In genomic region chr4:150005231-150005630, GRCm38 (mm10) we compare ENCODE assay signal across 22 mouse cellular contexts. TPM values are rescaled to one million over a fixed set of nuclear protein-coding genes. Genes with fewer than 3 reads are reported as not detected.
A peak's percentile ranks its signal among the peaks of the same experiment; 100 is the strongest.
DNase-seq lines count a peak whose midpoint lies in the region; ATAC-seq and TF ChIP-seq lines count a peak whose summit lies in the region.
"Had no signal": no experiment of that assay in that cellular context is flagged by ENCODE, and none has a peak within 500 bp of the region (broad histone marks: within the 10 kb centered on the region; RNA-seq: fewer than 3 reads in every experiment).

No protein-coding gene starts in this region.

- no peaks in the 10 kb centered on the region for H3K27me3 ChIP-seq in heart, embryonic 13.5 days (replicated peaks)
- H3K27me3 ChIP-seq in heart, postnatal 0 days (ENCODE audit: control insufficient read depth, insufficient read depth, low read length) = no peaks in the 10 kb centered on the region
- H3K27me3 ChIP-seq in heart, embryonic 10.5 days (ENCODE audit: insufficient read depth, poor library complexity, severe bottlenecking) = peaks cover under 1% of the 10 kb centered on the region; the same call in 1 of the 2 replicates
- H3K27me3 ChIP-seq: embryonic facial prominence, embryonic 15.5 days; forebrain, embryonic 15.5 days; hindbrain, embryonic 15.5 days had no signal

- no peak for TF ChIP-seq CTCF in heart, postnatal 0 days (IDR thresholded peaks at IDR 0.05; ENCODE audit: low read depth)

- peak; percentile 36 for DNase-seq in cerebellum, adult 9-11 months
- DNase-seq in cerebellum, postnatal 4 days (ENCODE audit: low spot score in 2 of 2) = no peak
- DNase-seq in heart, adult 9 months (ENCODE audit: low spot score in 2 of 2) = no peak
- peak; percentile 43 for DNase-seq in heart, postnatal 0 days (ENCODE audit: low spot score)
- no peak for DNase-seq in heart, embryonic 10.5 days (ENCODE audit: low spot score)
- peak; percentile 64 for DNase-seq in retina, postnatal 1 day
- DNase-seq in retina, embryonic 14.5 days (ENCODE audit: low spot score) = no peak
- DNase-seq: adrenal gland, postnatal 10 days; cerebellum, adult 11 months; cerebellum, postnatal 10 days; embryo, embryonic 11 days; gastrocnemius, postnatal 10 days; heart, postnatal 10 days; kidney, adult 2 months had no signal

- TF ChIP-seq EP300 in heart, postnatal 0 days (IDR thresholded peaks at IDR 0.05; ENCODE audit: low read depth) = no peak

- H3K9me3 ChIP-seq in heart, embryonic 13.5 days = 0 out of 2 replicates have a peak, but pooled peaks cover 2% of the 10 kb centered on the region
- no peaks in the 10 kb centered on the region for H3K9me3 ChIP-seq in heart, postnatal 0 days (replicated peaks; ENCODE audit: control insufficient read depth, low read length)
- H3K9me3 ChIP-seq in heart, embryonic 10.5 days = no peaks in the 10 kb centered on the region
- H3K9me3 ChIP-seq: embryonic facial prominence, embryonic 15.5 days; forebrain, embryonic 10.5 days; forebrain, embryonic 15.5 days; hindbrain, embryonic 15.5 days had no signal

- H3K4me2 ChIP-seq in heart, embryonic 13.5 days = no peak overlapping the region
- H3K4me2 ChIP-seq in heart, postnatal 0 days (ENCODE audit: low read depth, low read length) = no peak overlapping the region
- H3K4me2 ChIP-seq: embryonic facial prominence, embryonic 15.5 days; forebrain, embryonic 15.5 days; hindbrain, embryonic 15.5 days had no signal

- no peak for ATAC-seq in heart, embryonic 13.5 days (ENCODE audit: extremely low read depth, insufficient number of reproducible peaks, low FRiP score, low TSS enrichment)
- no peak for ATAC-seq in heart, postnatal 0 days (ENCODE audit: insufficient read depth, low read depth)
- ATAC-seq: forebrain, embryonic 15.5 days; intestine, embryonic 16.5 days had no signal

- no peak overlapping the region for H3K4me3 ChIP-seq in heart, embryonic 13.5 days
- no peak overlapping the region for H3K4me3 ChIP-seq in heart, postnatal 0 days (ENCODE audit: low read depth, low read length)
- no peak overlapping the region for H3K4me3 ChIP-seq in heart, embryonic 10.5 days
- H3K4me3 ChIP-seq: embryonic facial prominence, embryonic 15.5 days; erythroblast, embryonic 14.5 days; forebrain, embryonic 10.5 days; forebrain, embryonic 15.5 days; hindbrain, embryonic 15.5 days had no signal

- WGBS in heart, embryonic 13.5 days = 68% methylated on average over 10 of the region's 10 CpGs
- 58% methylated on average over 10 of the region's 10 CpGs for WGBS in heart, postnatal 0 days
- WGBS in heart, embryonic 10.5 days = 86% methylated on average over 10 of the region's 10 CpGs

- peaks cover 81% of the 10 kb centered on the region for H3K4me1 ChIP-seq in heart, embryonic 13.5 days
- peaks cover 64% of the 10 kb centered on the region for H3K4me1 ChIP-seq in heart, postnatal 0 days (ENCODE audit: control insufficient read depth, insufficient read depth)
- H3K4me1 ChIP-seq in heart, embryonic 10.5 days = peaks cover 64% of the 10 kb centered on the region

- H3K9ac ChIP-seq in heart, embryonic 13.5 days = no peak overlapping the region
- H3K9ac ChIP-seq in heart, postnatal 0 days (replicated peaks; ENCODE audit: low read depth, low read length) = no peak overlapping the region
- H3K9ac ChIP-seq: embryonic facial prominence, embryonic 15.5 days; forebrain, embryonic 15.5 days; hindbrain, embryonic 15.5 days had no signal

- peaks cover 8% of the 10 kb centered on the region; the same call in 1 of the 2 replicates for H3K36me3 ChIP-seq in heart, embryonic 13.5 days
- H3K36me3 ChIP-seq in heart, postnatal 0 days (replicated peaks; ENCODE audit: control insufficient read depth, insufficient read depth, low read length) = no peaks in the 10 kb centered on the region
- 0 out of 2 replicates have a peak, but pooled peaks cover 2% of the 10 kb centered on the region for H3K36me3 ChIP-seq in heart, embryonic 10.5 days
- H3K36me3 ChIP-seq: embryonic facial prominence, embryonic 15.5 days; forebrain, embryonic 10.5 days; forebrain, embryonic 15.5 days; hindbrain, embryonic 15.5 days had no signal

- peak overlapping the region; percentile 38 for H3K27ac ChIP-seq in heart, embryonic 13.5 days (replicated peaks)
- peak overlapping the region; percentile 68 for H3K27ac ChIP-seq in heart, postnatal 0 days (ENCODE audit: low read depth)
- no peak overlapping the region for H3K27ac ChIP-seq in heart, embryonic 10.5 days
- H3K27ac ChIP-seq: embryonic facial prominence, embryonic 15.5 days; forebrain, embryonic 10.5 days; forebrain, embryonic 15.5 days; hindbrain, embryonic 15.5 days had no signal

RNA-seq across cellular contexts. Expression of gene H6pd, which starts 3.6 kb away (rescaled TPM):
- 10.2 and 10.6 TPM in 2 replicates for polyA plus RNA-seq in heart, embryonic 13.5 days (2015; fragmentation: Nextera tagmentation; extraction: Ambion mirVana)
- 25.7 and 35.2 TPM in 2 replicates for total RNA-seq in heart, postnatal 0 days (2014; rRNA removed; ENCODE audit: low replicate concordance)
- 7.1 and 7.3 TPM in 2 replicates for polyA plus RNA-seq in heart, postnatal 0 days (2015; fragmentation: Nextera tagmentation; extraction: Ambion mirVana)
- polyA plus RNA-seq in heart, embryonic 10.5 days (2016; fragmentation: Nextera tagmentation; extraction: Ambion mirVana) = 5.8 and 9.0 TPM in 2 replicates

RNA-seq across cellular contexts. Expression of gene Spsb1, which starts 50.4 kb away (rescaled TPM):
- 4.3 and 4.5 TPM in 2 replicates for polyA plus RNA-seq in heart, embryonic 13.5 days (2015; fragmentation: Nextera tagmentation; extraction: Ambion mirVana)
- total RNA-seq in heart, postnatal 0 days (2014; rRNA removed; ENCODE audit: low replicate concordance) = 13.2 and 19.3 TPM in 2 replicates
- 14.4 and 15.2 TPM in 2 replicates for polyA plus RNA-seq in heart, postnatal 0 days (2015; fragmentation: Nextera tagmentation; extraction: Ambion mirVana)
- polyA plus RNA-seq in heart, embryonic 10.5 days (2016; fragmentation: Nextera tagmentation; extraction: Ambion mirVana) = 3.9 and 9.2 TPM in 2 replicates
- total RNA-seq: common myeloid progenitor, adult 5-6 weeks had no signal
- polyA plus RNA-seq: erythroblast, embryonic 14.5 days had no signal

Comparison
In these comparisons a context has a peak if more than half of its experiments do, and no peak if none do; other contexts are left out.
1. DNase-seq: peak in cerebellum, adult 9-11 months (single experiment), heart, postnatal 0 days (single experiment) and retina, postnatal 1 day (single experiment); none in cerebellum, postnatal 4 days (0 of 2), heart, adult 9 months (0 of 2), heart, embryonic 10.5 days (single experiment) and retina, embryonic 14.5 days (single experiment).